Mouse (Mus musculus) heart, embryonic 15.5 days (tissue): ENCODE data around the gene Ak5. TPM values are rescaled to one million over a fixed set of nuclear protein-coding genes. Genes with fewer than 3 reads are reported as not detected.

Experiments used
- ATAC-seq: fragments of 200-750 bp; cut with Nextera tagmentation; replicated peaks from 2 replicates; pipeline ENCODE4 v1.8.0; 2017; ENCODE audit warnings: low read depth, moderate TSS enrichment; ENCODE audit not compliant: insufficient number of reproducible peaks, insufficient read depth, low FRiP score
- H3K27ac ChIP-seq: fragments of 300-500 bp; sonication (generic); 2 replicates; pipeline ENCODE4 v1.5.1; 2015; ENCODE audit warnings: mild to moderate bottlenecking, inconsistent platforms
- H3K27me3 ChIP-seq: fragments of 300-500 bp; sonication (generic); 2 replicates; pipeline ENCODE4 v1.6.1; 2015; ENCODE audit warnings: inconsistent platforms
- H3K36me3 ChIP-seq: fragments of 300-500 bp; sonication (generic); 2 replicates; pipeline ENCODE4 v1.6.1; 2015; ENCODE audit warnings: mild to moderate bottlenecking, inconsistent platforms
- H3K4me1 ChIP-seq: fragments of 300-500 bp; sonication (generic); replicated peaks from 2 replicates; pipeline ENCODE4 v1.6.1; 2015; ENCODE audit warnings: inconsistent platforms
- H3K4me2 ChIP-seq: fragments of 300-500 bp; sonication (generic); 2 replicates; pipeline ENCODE4 v1.6.1; 2015; ENCODE audit warnings: inconsistent platforms, mild to moderate bottlenecking, moderate library complexity
- H3K4me3 ChIP-seq: fragments of 300-500 bp; sonication (generic); 2 replicates; pipeline ENCODE4 v1.5.1; 2015; ENCODE audit warnings: mild to moderate bottlenecking, inconsistent platforms
- H3K9ac ChIP-seq: fragments of 300-500 bp; sonication (generic); 2 replicates; pipeline ENCODE4 v1.6.1; 2015; ENCODE audit warnings: mild to moderate bottlenecking, inconsistent platforms
- H3K9me3 ChIP-seq: fragments of 300-500 bp; sonication (generic); replicated peaks from 2 replicates; pipeline ENCODE4 v1.6.1; 2016; ENCODE audit warnings: inconsistent platforms
- WGBS: fragments of 180-500 bp; shearing (Covaris S2); methylation state at CpG from one replicate; pipeline ENCODE4 v1.1.7; 2015; ENCODE audit warnings: mixed read lengths; 5-methylcytosine and 5-hydroxymethylcytosine counted together
- polyA plus RNA-seq: library from polyadenylated mRNA; unstranded; fragments of >200 nt; fragmentation: Nextera tagmentation; extraction: Ambion mirVana; gene quantifications from 2 replicates; pipeline ENCODE4 v1.2.1, GENCODE M21; 2015

Ak5 gene
- polyA plus RNA-seq, 1 experiment from 2014 or later, result 0.78 TPM

DNA sequence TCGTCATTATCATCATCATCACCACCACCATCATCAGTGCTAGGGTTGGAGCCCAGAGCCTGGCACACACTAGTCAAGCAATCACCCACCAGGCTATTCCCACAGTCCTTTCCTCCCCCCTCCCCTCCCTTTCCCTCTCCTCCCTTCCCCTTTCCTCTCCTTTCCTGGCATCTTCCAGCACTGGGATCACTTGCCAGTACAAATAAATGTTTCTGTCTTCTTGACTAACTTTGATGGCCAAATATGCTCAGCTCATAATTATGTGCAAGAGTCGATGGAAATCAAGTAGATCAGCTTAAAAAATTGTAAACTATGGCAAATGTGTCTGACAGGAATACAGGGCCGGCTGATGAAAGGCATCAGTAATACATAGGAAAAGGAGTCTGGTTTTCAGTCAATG, 123.2 kb downstream of the Ak5 start:
- Histone ChIP-seq H3K9me3 (no peaks in the 10 kb centered on the region), H3K27me3 (no peaks in the 10 kb centered on the region), H3K9ac (no peak overlapping the region), H3K36me3 (no peaks in the 10 kb centered on the region), H3K27ac (no peak overlapping the region), H3K4me1 (no peaks in the 10 kb centered on the region), H3K4me2 (no peak overlapping the region), H3K4me3 (no peak overlapping the region)
- no peak for ATAC-seq
- WGBS, result 74% methylated on average over 3 of the region's 3 CpGs

DNA sequence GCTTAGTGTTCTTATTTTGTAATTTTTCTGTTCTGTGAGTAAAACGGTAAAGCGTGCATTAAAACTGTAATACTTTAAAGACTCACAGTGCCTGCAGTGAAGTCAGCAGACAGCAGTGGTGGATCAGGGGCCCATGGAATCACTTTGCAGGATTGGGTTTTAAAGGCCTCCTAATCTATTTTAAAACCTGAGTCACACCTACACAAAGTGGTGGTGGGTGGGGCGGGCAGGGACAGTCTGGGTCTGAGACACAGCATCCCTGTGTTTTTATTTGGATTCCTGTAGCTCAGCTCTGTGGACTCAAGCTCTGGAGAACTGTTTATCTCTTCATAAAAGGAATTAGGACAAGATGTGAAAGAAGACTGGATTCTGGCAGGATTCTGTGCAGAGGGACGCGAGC, 125.9 kb downstream of the Ak5 start:
- H3K36me3 ChIP-seq, result no peaks in the 10 kb centered on the region
- no peak overlapping the region for H3K27ac ChIP-seq
- H3K4me2 ChIP-seq, result no peak overlapping the region
- H3K4me3 ChIP-seq, result no peak overlapping the region
- H3K9ac ChIP-seq, result no peak overlapping the region
- ATAC-seq, result no peak
- 69% methylated on average over 5 of the region's 5 CpGs for WGBS
- H3K27me3 ChIP-seq, result no peaks in the 10 kb centered on the region
- no peaks in the 10 kb centered on the region for H3K4me1 ChIP-seq
- H3K9me3 ChIP-seq, result no peaks in the 10 kb centered on the region

DNA sequence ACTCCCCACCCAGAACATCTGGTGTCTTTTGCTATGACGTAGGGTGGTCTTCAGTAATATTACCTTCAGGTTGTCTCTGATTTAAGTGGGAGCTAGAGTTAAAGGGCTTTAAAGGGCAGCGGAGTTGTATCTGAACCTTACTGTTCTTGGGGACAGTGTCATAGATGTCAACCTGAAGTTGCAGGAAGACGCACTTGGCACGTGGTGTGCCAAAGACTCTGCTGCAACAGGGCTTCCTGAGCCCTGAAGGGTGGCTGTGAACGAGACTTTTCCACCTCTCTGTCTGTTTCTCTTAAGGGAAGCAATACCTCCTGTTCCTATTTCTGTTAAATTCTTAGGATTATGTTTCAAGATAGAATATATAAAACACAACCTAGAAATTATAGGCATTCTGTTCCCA, 137.8 kb downstream of the Ak5 start:
- H3K9ac ChIP-seq, result no peak overlapping the region
- H3K9me3 ChIP-seq, result no peaks in the 10 kb centered on the region
- peaks cover 5% of the 10 kb centered on the region for H3K27me3 ChIP-seq
- no peaks in the 10 kb centered on the region for H3K36me3 ChIP-seq
- H3K4me3 ChIP-seq, result no peak overlapping the region
- H3K4me2 ChIP-seq, result no peak overlapping the region
- H3K27ac ChIP-seq, result no peak overlapping the region
- WGBS, result 82% methylated on average over 5 of the region's 5 CpGs
- H3K4me1 ChIP-seq, result no peaks in the 10 kb centered on the region; the same call in 1 of the 2 replicates
- no peak for ATAC-seq

DNA sequence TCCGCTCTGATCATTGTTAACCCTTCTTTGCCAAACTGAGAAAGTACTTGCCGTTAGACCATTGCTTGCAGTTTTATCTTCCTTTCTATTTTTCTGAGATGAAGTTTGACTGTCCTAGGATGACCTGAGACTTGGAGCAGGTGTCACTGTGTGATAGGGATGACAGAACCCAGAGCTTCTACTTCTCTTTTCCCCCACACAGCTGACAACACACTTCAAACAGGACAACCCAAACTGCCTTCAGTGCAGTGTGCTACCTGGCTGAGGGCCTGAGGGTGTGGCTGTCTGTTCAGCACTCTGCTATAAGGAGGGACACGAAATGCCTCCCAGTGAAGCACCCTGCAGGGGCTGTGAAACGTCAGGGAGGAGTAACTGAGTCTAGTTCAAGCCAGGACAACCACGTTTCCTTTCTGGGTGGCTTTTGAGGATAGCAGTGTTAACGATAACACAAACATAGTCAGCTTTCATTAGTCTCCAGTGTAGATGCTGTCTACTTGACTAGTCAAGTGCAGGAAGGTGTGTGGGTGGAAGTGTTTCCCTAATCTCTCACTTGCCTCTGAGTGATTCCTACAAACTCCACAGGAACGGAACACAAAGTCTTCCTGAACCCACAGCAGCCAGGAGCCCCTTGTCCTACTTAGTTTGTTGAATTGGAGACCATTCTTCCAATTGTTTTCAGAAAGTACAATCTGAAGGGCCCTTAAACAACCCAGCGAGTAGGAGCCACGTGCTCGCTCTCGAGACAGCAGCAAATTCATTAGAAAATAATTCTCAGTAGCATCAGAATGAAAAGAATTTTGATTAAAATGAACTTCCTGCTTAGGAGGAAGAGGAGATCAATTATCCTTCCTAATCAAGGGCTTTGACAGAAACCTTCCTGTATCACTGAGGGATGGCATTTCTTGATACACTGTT, 138.8 kb downstream of the Ak5 start:
- Histone ChIP-seq H3K9ac (no peak overlapping the region), H3K4me3 (no peak overlapping the region), H3K9me3 (no peaks in the 10 kb centered on the region), H3K36me3 (no peaks in the 10 kb centered on the region), H3K27ac (no peak overlapping the region), H3K4me2 (no peak overlapping the region), H3K27me3 (peaks cover 5% of the 10 kb centered on the region), H3K4me1 (no peaks in the 10 kb centered on the region; the same call in 1 of the 2 replicates)
- 50% methylated on average over 11 of the region's 11 CpGs for WGBS
- no peak for ATAC-seq

DNA sequence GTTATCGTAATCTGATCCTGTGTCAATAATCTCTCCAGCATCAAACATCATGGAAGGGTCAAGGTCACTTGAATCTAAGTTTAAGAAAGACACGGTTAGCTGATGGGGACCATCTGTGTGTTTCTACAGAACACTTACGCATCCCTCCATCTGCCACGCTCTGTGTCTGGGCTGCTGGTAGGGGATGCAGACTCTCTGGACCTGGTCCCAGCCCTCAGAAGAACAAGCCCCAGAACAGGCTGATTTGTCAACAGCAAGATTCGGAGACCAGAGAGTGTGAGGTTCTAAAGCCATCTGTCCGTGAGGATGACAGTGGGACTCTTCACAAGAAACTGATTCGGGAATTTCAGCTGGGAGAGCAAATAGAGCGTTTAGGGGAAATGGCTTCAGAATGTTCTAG, 141.4 kb downstream of the Ak5 start:
- Histone ChIP-seq H3K36me3 (no peaks in the 10 kb centered on the region), H3K27ac (no peak overlapping the region), H3K9me3 (no peaks in the 10 kb centered on the region), H3K9ac (no peak overlapping the region), H3K27me3 (0 out of 2 replicates have a peak, but pooled peaks cover 5% of the 10 kb centered on the region), H3K4me1 (no peaks in the 10 kb centered on the region), H3K4me2 (no peak overlapping the region), H3K4me3 (no peak overlapping the region)
- no peak for ATAC-seq
- WGBS, result 82% methylated on average over 8 of the region's 8 CpGs

DNA sequence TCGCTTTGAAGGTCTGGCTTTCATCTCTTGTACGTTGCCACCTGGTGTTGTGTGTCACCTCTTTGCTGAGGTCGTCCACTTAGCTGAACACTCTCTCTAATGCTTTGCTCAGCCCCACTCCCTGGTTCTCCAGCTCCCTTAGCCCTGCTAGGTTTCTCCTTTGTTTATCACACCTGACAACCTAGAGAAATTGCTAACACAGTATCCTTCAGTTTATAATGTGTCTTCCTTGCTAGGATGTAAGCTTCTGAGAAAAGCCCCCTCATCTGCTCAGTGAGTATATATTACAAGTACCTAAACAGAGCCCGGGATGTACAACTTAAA, 144.9 kb downstream of the Ak5 start:
- H3K27me3 ChIP-seq, result no peaks in the 10 kb centered on the region
- no peak overlapping the region for H3K9ac ChIP-seq
- H3K4me3 ChIP-seq, result no peak overlapping the region
- 52% methylated on average over 4 of the region's 4 CpGs for WGBS
- H3K27ac ChIP-seq, result no peak overlapping the region
- H3K9me3 ChIP-seq, result no peaks in the 10 kb centered on the region
- no peak for ATAC-seq
- no peak overlapping the region for H3K4me2 ChIP-seq
- H3K4me1 ChIP-seq, result no peaks in the 10 kb centered on the region
- H3K36me3 ChIP-seq, result no peaks in the 10 kb centered on the region

DNA sequence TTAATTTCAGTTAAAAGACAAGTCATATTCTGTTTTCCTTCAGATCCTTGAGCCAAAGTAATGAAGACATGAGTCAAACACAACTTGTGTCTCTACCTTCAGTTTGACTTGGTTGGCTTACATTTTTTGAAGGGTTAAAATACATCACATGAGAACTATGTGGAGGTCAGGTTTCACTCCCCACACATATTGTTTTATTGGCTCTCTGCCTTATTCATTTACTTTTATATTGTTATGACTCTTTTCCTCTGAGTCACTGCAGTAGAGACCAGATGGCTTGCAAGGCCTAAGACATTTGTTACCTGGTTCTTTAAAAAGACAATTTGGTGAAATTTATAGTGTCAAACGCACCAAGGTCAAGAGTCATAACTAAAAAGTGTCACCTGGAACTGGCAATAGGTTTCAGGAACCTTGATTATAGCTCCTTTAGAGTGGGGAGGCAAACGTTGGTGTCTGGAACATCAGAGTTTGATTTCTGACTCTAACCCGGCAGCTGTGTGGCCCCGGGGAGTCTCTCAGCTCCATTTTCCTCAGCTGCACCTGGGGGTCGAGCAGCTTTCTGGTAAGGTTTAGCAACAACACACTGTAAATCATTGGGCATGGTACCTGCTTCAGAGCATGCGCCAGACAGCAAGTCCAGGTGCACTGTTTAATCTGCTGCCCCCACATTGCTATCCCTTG, 145.4 kb downstream of the Ak5 start:
- Histone ChIP-seq H3K27ac (no peak overlapping the region), H3K4me1 (no peaks in the 10 kb centered on the region), H3K36me3 (no peaks in the 10 kb centered on the region), H3K4me3 (no peak overlapping the region), H3K4me2 (no peak overlapping the region), H3K9ac (no peak overlapping the region), H3K9me3 (no peaks in the 10 kb centered on the region), H3K27me3 (no peaks in the 10 kb centered on the region)
- 59% methylated on average over 6 of the region's 6 CpGs for WGBS
- ATAC-seq, result no peak

DNA sequence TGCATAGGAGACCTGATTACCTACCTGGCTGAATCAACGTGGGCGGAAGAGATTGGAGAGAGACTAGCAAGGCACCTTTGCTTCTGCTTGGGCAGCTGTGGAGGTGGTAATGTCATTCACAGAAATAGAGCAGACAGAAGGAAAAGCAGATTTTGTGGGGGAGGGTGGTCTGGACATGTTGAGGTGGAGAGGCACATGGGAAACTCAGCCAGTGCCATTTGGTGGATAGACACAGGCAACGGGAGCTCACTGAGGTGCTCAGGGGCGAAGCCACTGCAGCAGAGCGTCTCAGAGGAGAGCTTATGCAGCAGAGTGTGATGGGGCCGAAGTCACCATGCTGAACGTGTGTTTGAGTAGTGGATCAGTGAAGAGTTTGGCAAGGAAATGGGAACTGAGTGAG, 147.1 kb downstream of the Ak5 start:
- H3K4me3 ChIP-seq, result no peak overlapping the region
- H3K9me3 ChIP-seq, result no peaks in the 10 kb centered on the region
- H3K9ac ChIP-seq, result no peak overlapping the region
- ATAC-seq, result no peak
- H3K27ac ChIP-seq, result no peak overlapping the region
- no peaks in the 10 kb centered on the region for H3K27me3 ChIP-seq
- H3K36me3 ChIP-seq, result no peaks in the 10 kb centered on the region
- H3K4me1 ChIP-seq, result no peaks in the 10 kb centered on the region
- WGBS, result 78% methylated on average over 7 of the region's 7 CpGs
- H3K4me2 ChIP-seq, result no peak overlapping the region

DNA sequence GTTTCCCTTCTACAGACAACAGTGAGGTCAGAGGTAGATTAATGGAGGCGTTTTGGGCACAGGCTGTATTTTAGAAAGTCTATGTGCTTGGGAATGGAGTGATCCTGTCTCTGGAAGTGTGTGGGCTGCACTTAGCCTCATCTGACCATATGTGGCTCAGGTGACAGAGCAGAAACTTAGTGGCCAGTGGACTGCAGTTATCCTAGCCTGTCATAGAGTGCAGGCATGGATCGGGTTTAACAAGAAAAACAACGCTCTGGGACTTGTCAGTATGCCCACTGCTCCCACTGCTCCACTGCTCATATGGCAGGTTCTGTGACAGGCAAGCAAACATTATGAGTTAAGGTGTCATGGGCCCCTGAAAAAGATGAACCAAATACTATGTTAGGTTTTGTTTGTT, 148.1 kb downstream of the Ak5 start:
- H3K9ac ChIP-seq, result no peak overlapping the region
- H3K4me3 ChIP-seq, result no peak overlapping the region
- no peaks in the 10 kb centered on the region for H3K27me3 ChIP-seq
- no peak for ATAC-seq
- WGBS, result 54% methylated on average over 3 of the region's 3 CpGs
- H3K36me3 ChIP-seq, result no peaks in the 10 kb centered on the region
- no peaks in the 10 kb centered on the region for H3K9me3 ChIP-seq
- no peak overlapping the region for H3K27ac ChIP-seq
- H3K4me1 ChIP-seq, result no peaks in the 10 kb centered on the region
- no peak overlapping the region for H3K4me2 ChIP-seq

DNA sequence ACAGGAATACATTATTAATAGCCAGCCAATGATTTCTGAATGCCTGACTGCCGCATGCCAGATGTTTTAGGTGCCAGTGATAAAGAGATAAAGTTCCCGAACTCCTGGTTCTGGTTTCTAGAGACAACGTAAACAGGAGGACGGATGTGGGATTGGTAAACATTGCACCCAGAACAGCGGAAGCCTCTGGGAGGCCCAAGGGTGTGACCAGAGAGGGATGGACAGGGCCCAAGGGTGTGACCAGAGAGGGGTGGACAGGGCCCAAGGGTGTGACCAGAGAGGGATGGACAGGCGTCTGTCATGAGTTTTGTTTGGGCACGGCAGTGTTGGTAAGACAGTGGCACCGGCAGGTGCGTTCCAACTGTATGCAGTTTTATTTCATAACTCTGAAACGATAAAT, 148.6 kb downstream of the Ak5 start:
- 73% methylated on average over 10 of the region's 10 CpGs for WGBS
- no peaks in the 10 kb centered on the region for H3K27me3 ChIP-seq
- 0 out of 2 replicates have a peak, but pooled peaks cover 3% of the 10 kb centered on the region for H3K4me1 ChIP-seq

DNA sequence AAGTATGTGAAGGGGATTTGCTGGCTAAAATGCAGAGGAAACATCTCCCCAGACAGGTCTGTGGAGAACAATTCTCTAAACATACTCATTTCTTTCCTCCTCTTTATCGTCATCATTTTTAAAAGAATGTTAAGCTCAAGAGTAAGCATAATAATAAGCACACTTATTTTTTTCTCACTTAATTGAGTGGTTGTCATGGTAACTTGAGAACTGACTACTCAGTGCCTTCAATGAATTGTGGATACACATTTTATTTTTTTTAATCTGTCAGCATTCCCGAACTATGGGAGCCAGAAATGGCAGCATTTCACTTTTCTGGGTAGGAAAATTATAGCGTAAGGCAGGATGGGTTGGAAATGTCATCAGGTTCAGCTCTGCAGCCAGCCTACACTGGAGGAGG, 151.6 kb downstream of the Ak5 start:
- ATAC-seq, result no peak
- no peaks in the 10 kb centered on the region for H3K27me3 ChIP-seq
- no peak overlapping the region for H3K4me3 ChIP-seq
- H3K27ac ChIP-seq, result no peak overlapping the region
- H3K36me3 ChIP-seq, result no peaks in the 10 kb centered on the region
- 0 out of 2 replicates have a peak, but pooled peaks cover 3% of the 10 kb centered on the region for H3K4me1 ChIP-seq
- H3K9me3 ChIP-seq, result no peaks in the 10 kb centered on the region
- 62% methylated on average over 3 of the region's 3 CpGs for WGBS
- no peak overlapping the region for H3K9ac ChIP-seq
- no peak overlapping the region for H3K4me2 ChIP-seq

More for the DNA sequence above, 148.6 kb downstream of the Ak5 start:
- no peak overlapping the region for H3K9ac ChIP-seq
- H3K4me3 ChIP-seq, result no peak overlapping the region
- no peaks in the 10 kb centered on the region for H3K36me3 ChIP-seq
- no peaks in the 10 kb centered on the region for H3K9me3 ChIP-seq
- no peak overlapping the region for H3K27ac ChIP-seq
- no peak for ATAC-seq
- no peak overlapping the region for H3K4me2 ChIP-seq

DNA sequence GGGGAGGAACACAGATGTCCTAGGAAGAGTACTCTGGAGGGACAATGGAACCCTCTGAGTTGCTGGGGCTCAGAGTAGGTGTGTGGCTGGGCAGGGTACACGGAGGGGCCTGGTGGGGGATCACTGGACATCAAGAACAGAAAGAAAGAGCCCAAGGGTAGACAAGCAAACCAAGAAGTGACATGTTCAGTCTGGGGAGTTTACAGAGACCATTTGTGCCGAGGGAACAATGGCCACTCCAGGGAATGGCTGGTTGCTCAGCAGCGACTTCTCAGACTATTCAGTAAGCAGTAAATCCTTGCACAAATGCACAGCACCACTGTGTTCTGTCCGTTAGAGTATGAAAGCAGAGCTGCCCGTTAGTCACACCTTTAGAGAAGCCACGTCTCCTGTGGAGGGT, 152.2 kb downstream of the Ak5 start:
- Histone ChIP-seq H3K9ac (no peak overlapping the region), H3K4me1 (0 out of 2 replicates have a peak, but pooled peaks cover 3% of the 10 kb centered on the region), H3K27ac (no peak overlapping the region), H3K27me3 (no peaks in the 10 kb centered on the region), H3K4me3 (no peak overlapping the region), H3K4me2 (no peak overlapping the region), H3K9me3 (no peaks in the 10 kb centered on the region), H3K36me3 (no peaks in the 10 kb centered on the region)
- WGBS, result 76% methylated on average over 6 of the region's 6 CpGs
- ATAC-seq, result no peak
